Mouse (Mus musculus) heart, postnatal 0 days (tissue): ENCODE measurements around the gene Arglu1. TPM values are rescaled to one million over a fixed set of nuclear protein-coding genes. Genes with fewer than 3 reads are reported as not detected.

Experiments used
- ATAC-seq: fragments of 200-750 bp; cut with Nextera tagmentation; 2 replicates; pipeline ENCODE4 v1.8.0; 2017; ENCODE audit warnings: low read depth, moderate number of reproducible peaks, moderate library complexity; ENCODE audit not compliant: insufficient read depth
- DNase-seq: peaks from one replicate; pipeline ENCODE4 v3.0.0-alpha.2; 2016; ENCODE audit warnings: low spot score
- H3K27ac ChIP-seq: fragments of 300-500 bp; sonication (generic); 2 replicates; pipeline ENCODE4 v1.5.1; 2014; ENCODE audit warnings: low read depth, mild to moderate bottlenecking
- H3K27me3 ChIP-seq: fragments of 300-500 bp; sonication (generic); 2 replicates; pipeline ENCODE4 v1.6.1; 2014; ENCODE audit warnings: low read length, mixed read lengths; ENCODE audit not compliant: control insufficient read depth, insufficient read depth
- H3K36me3 ChIP-seq: fragments of 300-500 bp; sonication (generic); replicated peaks from 2 replicates; pipeline ENCODE4 v1.6.1; 2014; ENCODE audit warnings: low read length, mixed read lengths; ENCODE audit not compliant: control insufficient read depth, insufficient read depth
- H3K4me1 ChIP-seq: fragments of 300-500 bp; sonication (generic); 2 replicates; pipeline ENCODE4 v1.6.1; 2014; ENCODE audit warnings: antibody characterized with exemption; ENCODE audit not compliant: control insufficient read depth, insufficient read depth
- H3K4me2 ChIP-seq: fragments of 300-500 bp; sonication (generic); 2 replicates; pipeline ENCODE4 v1.6.1; 2014; ENCODE audit warnings: low read depth, mild to moderate bottlenecking, low read length, moderate library complexity
- H3K4me3 ChIP-seq: fragments of 300-500 bp; sonication (generic); 2 replicates; pipeline ENCODE4 v1.5.1; 2014; ENCODE audit warnings: low read depth, low read length
- H3K9ac ChIP-seq: fragments of 300-500 bp; sonication (generic); replicated peaks from 2 replicates; pipeline ENCODE4 v1.6.1; 2014; ENCODE audit warnings: low read depth, low read length, mixed read lengths
- H3K9me3 ChIP-seq: fragments of 300-500 bp; sonication (generic); replicated peaks from 2 replicates; pipeline ENCODE4 v1.6.1; 2016; ENCODE audit warnings: low read length; ENCODE audit not compliant: control insufficient read depth
- CTCF ChIP-seq: IDR thresholded peaks from 2 replicates; pipeline ENCODE4 v1.5.1; 2016; ENCODE audit warnings: antibody characterized with exemption, control low read depth, low read depth
- EP300 ChIP-seq: IDR thresholded peaks from 2 replicates; pipeline ENCODE4 v1.6.1; 2016; ENCODE audit warnings: antibody characterized with exemption, low read depth
- WGBS: fragments of 180-500 bp; shearing (Covaris S2); extraction: QIAGEN DNeasy Blood & Tissue Kit; methylation state at CpG from one replicate; pipeline ENCODE4 v1.1.7; 2014; 5-methylcytosine and 5-hydroxymethylcytosine counted together
- polyA plus RNA-seq: library from polyadenylated mRNA; unstranded; fragments of >200 nt; fragmentation: Nextera tagmentation; extraction: Ambion mirVana; gene quantifications from 2 replicates; pipeline ENCODE4 v1.2.1, GENCODE M21; 2015
- total RNA-seq: library from RNA; depleted of rRNA; stranded (reverse); fragments of >200 nt; gene quantifications from 2 replicates; pipeline ENCODE4 v1.2.3, GENCODE M21; 2014; ENCODE audit warnings: low replicate concordance

Arglu1 gene
- total and polyA plus RNA-seq, 2 experiments from 2014 or later, result 38.6 to 68.0 TPM

- ATAC-seq (no peak), DNase-seq (no peak)
- Histone ChIP-seq H3K27me3 (no peaks in the 10 kb centered on the region), H3K27ac (no peak overlapping the region), H3K4me2 (no peak overlapping the region), H3K4me1 (peaks cover 10% of the 10 kb centered on the region; the same call in 1 of the 2 replicates), H3K9ac (no peak overlapping the region), H3K9me3 (no peaks in the 10 kb centered on the region), H3K36me3 (no peaks in the 10 kb centered on the region), H3K4me3 (no peak overlapping the region)
- WGBS, result 71% methylated on average over 11 of the region's 11 CpGs
- TF ChIP-seq EP300 (no peak), CTCF (no peak)
Observed at GRCm38 (mm10) chr8:8644160-8644915, 46.0 kb downstream of the Arglu1 start.

- TF ChIP-seq EP300 (no peak), CTCF (no peak)
- H3K27me3 ChIP-seq, result no peaks in the 10 kb centered on the region
- 46% methylated on average over 4 of the region's 4 CpGs for WGBS
- 0 out of 2 replicates have a peak, but pooled peaks cover 2% of the 10 kb centered on the region for H3K4me1 ChIP-seq
- H3K9ac ChIP-seq, result no peak overlapping the region
- no peak for ATAC-seq
- H3K36me3 ChIP-seq, result no peaks in the 10 kb centered on the region
- no peak overlapping the region for H3K4me2 ChIP-seq
- no peak overlapping the region for H3K4me3 ChIP-seq
- no peaks in the 10 kb centered on the region for H3K9me3 ChIP-seq
- no peak for DNase-seq
- no peak overlapping the region for H3K27ac ChIP-seq
Observed at GRCm38 (mm10) chr8:8640264-8640588, 50.1 kb downstream of the Arglu1 start.

- Histone ChIP-seq H3K9ac (no peak overlapping the region), H3K9me3 (no peaks in the 10 kb centered on the region), H3K4me3 (no peak overlapping the region), H3K27ac (no peak overlapping the region), H3K27me3 (no peaks in the 10 kb centered on the region), H3K36me3 (no peaks in the 10 kb centered on the region), H3K4me2 (no peak overlapping the region), H3K4me1 (no peaks in the 10 kb centered on the region)
- no peak for DNase-seq
- WGBS, result 65% methylated on average over 8 of the region's 8 CpGs
- no peak for TF ChIP-seq CTCF
- no peak for TF ChIP-seq EP300
- no peak for ATAC-seq
Observed at GRCm38 (mm10) chr8:8639569-8640263, 50.6 kb downstream of the Arglu1 start.

- no peaks in the 10 kb centered on the region for H3K4me1 ChIP-seq
- no peak overlapping the region for H3K4me2 ChIP-seq
- ATAC-seq (no peak), DNase-seq (no peak)
- H3K4me3 ChIP-seq, result no peak overlapping the region
- no peaks in the 10 kb centered on the region for H3K27me3 ChIP-seq
- H3K36me3 ChIP-seq, result peaks cover 4% of the 10 kb centered on the region; the same call in 1 of the 2 replicates
- no peak overlapping the region for H3K9ac ChIP-seq
- 61% methylated on average over 7 of the region's 7 CpGs for WGBS
- H3K27ac ChIP-seq, result 0 out of 2 replicates have a peak overlapping the region, but pooled peaks have one; percentile 25
- TF ChIP-seq CTCF (no peak), EP300 (no peak)
- no peaks in the 10 kb centered on the region for H3K9me3 ChIP-seq
Observed at GRCm38 (mm10) chr8:8631394-8631793, 58.9 kb downstream of the Arglu1 start.

- Histone ChIP-seq H3K27ac (peak overlapping the region; percentile 33; the same call in 1 of the 2 replicates), H3K36me3 (peaks cover 26% of the 10 kb centered on the region), H3K4me3 (no peak overlapping the region), H3K9me3 (no peaks in the 10 kb centered on the region), H3K27me3 (no peaks in the 10 kb centered on the region), H3K9ac (no peak overlapping the region), H3K4me2 (no peak overlapping the region), H3K4me1 (no peaks in the 10 kb centered on the region)
- no peak for ATAC-seq
- no peak for TF ChIP-seq EP300
- TF ChIP-seq CTCF, result no peak
- 33% methylated on average over 7 of the region's 7 CpGs for WGBS
- DNase-seq, result no peak
Observed at GRCm38 (mm10) chr8:8624017-8624416, 66.3 kb downstream of the Arglu1 start.
